Mouse (Mus musculus): ENCODE data around the gene Aarsd1. TPM values are rescaled to one million over a fixed set of nuclear protein-coding genes. Genes with fewer than 3 reads are reported as not detected.
"Not testable (repeated sequence)": the region's sequence is repeated elsewhere in the genome, so short reads cannot be mapped to it uniquely, and the experiment has no call there.

Gene Aarsd1
- polyA plus RNA-seq, 1 experiment from 2014 or later = 83.3 TPM

DNA sequence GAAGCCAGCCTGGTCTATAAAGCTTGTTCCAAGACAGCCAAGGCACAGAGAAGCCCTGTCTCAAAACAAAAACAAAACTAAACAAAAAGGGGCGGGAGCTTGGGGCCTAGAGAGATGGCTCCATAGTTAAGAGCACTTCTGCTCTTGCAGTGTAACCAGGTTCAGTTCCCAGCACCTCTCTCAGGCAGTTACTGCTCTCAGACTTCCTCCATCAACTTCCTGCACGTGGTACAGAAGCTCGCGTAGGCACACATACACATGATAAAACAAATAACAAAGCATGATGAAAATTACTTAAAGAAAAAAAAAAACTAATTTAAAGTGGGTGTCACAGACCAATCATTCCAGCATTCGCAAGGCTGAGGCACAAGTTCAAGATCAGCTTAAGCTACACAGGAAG lies 2.7 kb upstream of the Aarsd1 start:
- no peaks in the 10 kb centered on the region for H3K36me3 ChIP-seq
- H3K27me3 ChIP-seq = no peaks in the 10 kb centered on the region
- WGBS = 74% methylated on average over 5 of the region's 5 CpGs
- no peak for ATAC-seq (ENCODE audit: borderline replicate concordance, extremely low read depth, low FRiP score, low TSS enrichment)
- H3K4me2 ChIP-seq = no peak overlapping the region
- peaks cover 16% of the 10 kb centered on the region for H3K4me1 ChIP-seq
- H3K9me3 ChIP-seq = no peaks in the 10 kb centered on the region
- no peak overlapping the region for H3K4me3 ChIP-seq
- H3K27ac ChIP-seq = no peak overlapping the region
- no peak overlapping the region for H3K9ac ChIP-seq

DNA sequence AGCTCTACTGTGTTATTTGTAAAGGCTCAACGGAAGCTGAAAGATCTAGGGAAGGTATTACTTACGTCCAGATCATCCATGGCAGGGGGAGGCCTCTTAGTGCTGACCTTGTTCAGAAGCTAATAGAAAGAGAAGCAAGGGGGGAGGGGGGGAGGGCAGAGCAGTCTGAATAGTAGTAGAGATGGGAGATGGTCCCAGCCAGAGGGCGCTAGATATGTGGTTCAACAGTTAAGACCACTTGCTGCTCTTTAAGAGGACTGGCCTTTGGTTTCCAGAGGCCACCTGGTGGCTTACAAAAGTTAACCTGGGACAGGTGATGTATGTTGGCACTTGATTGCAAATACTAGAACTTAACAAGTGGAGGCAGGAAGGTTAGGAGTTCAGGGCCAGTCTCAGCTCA lies 2.2 kb upstream of the Aarsd1 start:
- Histone ChIP-seq H3K36me3 (no peaks in the 10 kb centered on the region), H3K9ac (no peak overlapping the region), H3K27ac (no peak overlapping the region), H3K4me1 (peaks cover 16% of the 10 kb centered on the region), H3K4me2 (no peak overlapping the region), H3K4me3 (no peak overlapping the region), H3K9me3 (no peaks in the 10 kb centered on the region), H3K27me3 (no peaks in the 10 kb centered on the region)
- WGBS = 34% methylated on average over 3 of the region's 3 CpGs
- ATAC-seq (ENCODE audit: borderline replicate concordance, extremely low read depth, low FRiP score, low TSS enrichment) = no peak

DNA sequence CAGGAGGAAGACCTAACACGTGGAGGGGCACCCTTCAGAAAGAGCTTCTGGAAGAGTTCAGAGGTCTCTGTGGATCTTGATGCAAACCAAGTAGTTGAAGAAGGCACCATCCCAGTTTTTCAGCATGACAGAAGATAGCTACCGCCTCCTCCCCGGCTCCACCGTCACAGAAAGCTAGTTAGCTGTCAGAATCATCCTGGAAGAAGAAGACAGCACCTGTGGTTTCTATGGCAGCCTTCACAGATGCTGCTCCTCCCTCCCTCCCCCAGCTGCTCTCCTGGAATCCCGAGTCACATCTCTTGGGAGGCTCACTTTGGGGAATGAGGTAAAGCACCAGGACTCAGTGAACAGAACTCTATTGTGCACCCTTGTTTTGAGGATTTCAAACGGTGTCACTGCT lies 1.6 kb upstream of the Aarsd1 start:
- ATAC-seq (ENCODE audit: borderline replicate concordance, extremely low read depth, low FRiP score, low TSS enrichment) = no peak
- Histone ChIP-seq H3K9ac (no peak overlapping the region), H3K4me2 (no peak overlapping the region), H3K4me1 (peaks cover 14% of the 10 kb centered on the region), H3K9me3 (no peaks in the 10 kb centered on the region), H3K27ac (no peak overlapping the region), H3K27me3 (no peaks in the 10 kb centered on the region), H3K4me3 (no peak overlapping the region), H3K36me3 (no peaks in the 10 kb centered on the region)
- 50% methylated on average over 6 of the region's 6 CpGs for WGBS

DNA sequence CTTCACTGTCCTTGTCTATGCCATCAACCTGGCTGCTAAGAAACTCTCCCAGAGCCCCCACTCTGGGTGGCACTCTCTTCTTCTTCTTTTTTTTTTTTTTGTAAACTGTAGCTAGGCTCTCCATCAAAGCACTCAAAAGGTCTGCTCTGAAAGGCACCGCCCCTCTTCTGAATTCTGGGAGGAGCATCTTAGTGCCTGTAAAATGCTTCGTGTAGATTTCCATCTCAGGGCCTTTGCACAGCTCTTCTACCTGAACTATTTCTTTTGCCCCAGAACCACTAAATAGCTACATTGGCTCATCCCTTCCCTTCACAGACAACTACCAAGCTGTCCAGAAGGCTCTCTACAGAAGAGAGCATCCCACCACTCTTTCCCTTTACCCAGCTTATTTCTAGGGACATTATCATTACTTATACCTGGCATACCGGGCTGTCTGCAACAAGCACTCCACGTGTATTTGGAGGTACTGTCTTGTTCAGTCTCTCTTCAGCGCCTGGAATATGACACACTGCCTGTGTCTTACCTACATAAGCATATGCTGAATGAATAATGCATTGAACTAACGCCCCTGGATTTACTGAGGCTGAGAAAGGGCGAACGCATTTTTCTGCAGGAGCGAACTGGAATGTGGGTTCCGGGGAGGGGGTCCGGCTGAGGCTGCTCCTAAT lies 848 bp downstream of the Aarsd1 start:
- Histone ChIP-seq H3K36me3 (peaks cover 15% of the 10 kb centered on the region), H3K9me3 (no peaks in the 10 kb centered on the region), H3K27ac (peak overlapping the region; percentile 68), H3K9ac (peak overlapping the region; percentile 89), H3K27me3 (no peaks in the 10 kb centered on the region), H3K4me2 (peak overlapping the region; percentile 70), H3K4me3 (peak overlapping the region; percentile 96), H3K4me1 (peaks cover 7% of the 10 kb centered on the region)
- ATAC-seq (ENCODE audit: borderline replicate concordance, extremely low read depth, low FRiP score, low TSS enrichment) = 0 out of 2 replicates have a peak, but pooled peaks have one; percentile 4
- under 1% methylated on average over 11 of the region's 11 CpGs for WGBS

GRCm38 (mm10) chr11:101415306-101415705 lies 2.1 kb downstream of the Aarsd1 start:
- H3K9ac ChIP-seq = no peak overlapping the region
- 77% methylated on average over 2 of the region's 2 CpGs for WGBS
- H3K27me3 ChIP-seq = no peaks in the 10 kb centered on the region
- ATAC-seq (ENCODE audit: borderline replicate concordance, extremely low read depth, low FRiP score, low TSS enrichment) = no peak
- no peak overlapping the region for H3K4me3 ChIP-seq
- H3K4me2 ChIP-seq = no peak overlapping the region
- no peak overlapping the region for H3K27ac ChIP-seq
- H3K36me3 ChIP-seq = peaks cover 28% of the 10 kb centered on the region
- no peaks in the 10 kb centered on the region for H3K9me3 ChIP-seq
- peaks cover 7% of the 10 kb centered on the region for H3K4me1 ChIP-seq

- H3K4me3 ChIP-seq = no peak overlapping the region
- H3K4me1 ChIP-seq = no peaks in the 10 kb centered on the region
- H3K4me2 ChIP-seq = no peak overlapping the region
- no peaks in the 10 kb centered on the region for H3K9me3 ChIP-seq
- H3K36me3 ChIP-seq = no peaks in the 10 kb centered on the region
- no peak for ATAC-seq (ENCODE audit: borderline replicate concordance, extremely low read depth, low FRiP score, low TSS enrichment)
- H3K9ac ChIP-seq = no peak overlapping the region
- no peaks in the 10 kb centered on the region for H3K27me3 ChIP-seq
- 1% methylated on average over 8 of the region's 8 CpGs for WGBS
- H3K27ac ChIP-seq = no peak overlapping the region
These were observed 22.3 kb downstream of the Aarsd1 start for GRCm38 (mm10) chr11:101395110-101395509.

DNA sequence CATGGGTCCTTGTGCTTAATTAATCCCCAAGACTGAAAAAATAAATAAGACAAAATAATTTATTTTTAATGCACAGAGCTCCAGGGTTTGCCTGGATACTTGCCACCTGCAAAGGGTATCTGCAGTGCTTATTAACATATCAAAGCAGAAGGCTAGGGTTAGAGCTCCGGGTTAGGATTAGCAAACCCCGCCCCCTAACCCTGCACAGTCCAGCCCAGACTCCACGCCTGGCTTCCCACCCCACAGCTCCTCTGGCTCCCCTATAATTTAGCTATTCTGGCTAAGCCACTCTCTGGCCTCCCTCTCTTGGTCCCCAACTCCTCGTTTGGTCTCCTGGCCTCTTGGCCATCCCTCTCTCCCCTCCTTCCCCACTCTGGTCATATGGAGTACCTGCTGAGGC lies 35.6 kb downstream of the Aarsd1 start:
- Histone ChIP-seq H3K4me3 (no peak overlapping the region), H3K9ac (no peak overlapping the region), H3K9me3 (no peaks in the 10 kb centered on the region), H3K27me3 (no peaks in the 10 kb centered on the region), H3K36me3 (no peaks in the 10 kb centered on the region), H3K4me1 (no peaks in the 10 kb centered on the region), H3K27ac (no peak overlapping the region), H3K4me2 (no peak overlapping the region)
- WGBS = 23% methylated on average over 4 of the region's 4 CpGs
- ATAC-seq (ENCODE audit: borderline replicate concordance, extremely low read depth, low FRiP score, low TSS enrichment) = no peak

DNA sequence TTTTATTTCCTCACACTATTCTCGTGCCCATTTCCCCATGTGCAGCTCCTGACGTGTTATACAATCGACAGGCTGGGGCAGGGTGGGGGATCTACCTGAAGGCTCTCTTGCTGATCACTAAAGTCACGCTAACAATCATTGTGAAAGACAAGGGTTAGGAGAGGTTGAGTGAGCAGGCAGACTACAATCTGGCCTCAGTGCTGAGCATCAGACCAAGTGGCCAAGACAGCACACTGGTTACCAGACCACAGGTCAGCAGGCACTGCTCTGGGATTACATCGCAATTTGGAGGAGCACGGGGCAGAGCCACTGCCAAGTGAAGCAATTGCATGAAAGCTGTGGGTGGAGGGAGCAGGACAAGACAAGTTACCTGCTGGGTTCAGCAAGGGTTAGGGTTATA lies 38.5 kb downstream of the Aarsd1 start:
- H3K4me3 ChIP-seq = no peak overlapping the region
- WGBS = 78% methylated on average over 6 of the region's 6 CpGs

GRCm38 (mm10) chr11:101378196-101378595 lies 39.2 kb downstream of the Aarsd1 start:
- 92% methylated on average over 8 of the region's 8 CpGs for WGBS
- not testable (repeated sequence) for H3K27me3 ChIP-seq; H3K27ac ChIP-seq; H3K4me2 ChIP-seq; H3K9ac ChIP-seq; H3K36me3 ChIP-seq; H3K4me1 ChIP-seq; H3K4me3 ChIP-seq; H3K9me3 ChIP-seq; ATAC-seq (ENCODE audit: borderline replicate concordance, extremely low read depth, low FRiP score, low TSS enrichment)

More for the DNA sequence above, 38.5 kb downstream of the Aarsd1 start:
- Histone ChIP-seq H3K4me2 (no peak overlapping the region), H3K27me3 (no peaks in the 10 kb centered on the region), H3K36me3 (no peaks in the 10 kb centered on the region), H3K9ac (no peak overlapping the region), H3K27ac (no peak overlapping the region), H3K9me3 (no peaks in the 10 kb centered on the region), H3K4me1 (no peaks in the 10 kb centered on the region)
- ATAC-seq (ENCODE audit: borderline replicate concordance, extremely low read depth, low FRiP score, low TSS enrichment) = no peak

DNA sequence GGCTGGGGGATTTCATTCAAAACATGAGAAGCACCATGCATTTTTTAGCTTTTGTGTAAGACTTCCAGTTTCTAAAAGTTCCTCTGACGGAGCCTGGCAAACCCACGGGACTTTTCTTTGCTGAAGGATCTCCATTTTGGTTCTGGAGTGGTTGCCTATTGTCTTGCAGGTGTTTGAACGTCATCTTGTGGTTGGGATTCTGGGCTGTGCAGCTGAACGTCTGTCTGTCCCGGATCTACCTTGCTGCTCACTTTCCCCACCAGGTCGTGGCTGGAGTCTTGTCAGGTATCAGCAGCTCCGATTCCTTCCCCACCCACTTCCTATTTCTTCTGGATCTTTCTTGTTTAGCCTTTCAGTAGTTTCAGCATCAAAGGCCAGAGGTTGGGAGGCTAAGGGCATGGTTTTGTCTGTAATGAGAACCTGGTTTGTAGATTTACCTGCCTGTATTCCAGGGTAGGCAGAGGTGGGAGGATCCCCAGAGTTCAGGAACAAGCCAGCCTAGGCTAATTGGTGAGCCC lies 42.9 kb downstream of the Aarsd1 start:
- no peaks in the 10 kb centered on the region for H3K27me3 ChIP-seq
- H3K4me3 ChIP-seq = no peak overlapping the region
- 50% methylated on average over 7 of the region's 7 CpGs for WGBS
- no peaks in the 10 kb centered on the region for H3K36me3 ChIP-seq
- H3K4me1 ChIP-seq = no peaks in the 10 kb centered on the region
- H3K9me3 ChIP-seq = no peaks in the 10 kb centered on the region
- ATAC-seq (ENCODE audit: borderline replicate concordance, extremely low read depth, low FRiP score, low TSS enrichment) = no peak
- H3K4me2 ChIP-seq = no peak overlapping the region
- H3K27ac ChIP-seq = no peak overlapping the region
- no peak overlapping the region for H3K9ac ChIP-seq

GRCm38 (mm10) chr11:101370141-101370540 lies 47.3 kb downstream of the Aarsd1 start:
- 71% methylated on average over 5 of the region's 5 CpGs for WGBS
- H3K4me3 ChIP-seq = no peak overlapping the region
- no peak for ATAC-seq (ENCODE audit: borderline replicate concordance, extremely low read depth, low FRiP score, low TSS enrichment)
- H3K27ac ChIP-seq = no peak overlapping the region
- no peaks in the 10 kb centered on the region for H3K4me1 ChIP-seq
- H3K9ac ChIP-seq = no peak overlapping the region
- H3K27me3 ChIP-seq = no peaks in the 10 kb centered on the region
- no peak overlapping the region for H3K4me2 ChIP-seq
- no peaks in the 10 kb centered on the region for H3K36me3 ChIP-seq
- no peaks in the 10 kb centered on the region for H3K9me3 ChIP-seq

DNA sequence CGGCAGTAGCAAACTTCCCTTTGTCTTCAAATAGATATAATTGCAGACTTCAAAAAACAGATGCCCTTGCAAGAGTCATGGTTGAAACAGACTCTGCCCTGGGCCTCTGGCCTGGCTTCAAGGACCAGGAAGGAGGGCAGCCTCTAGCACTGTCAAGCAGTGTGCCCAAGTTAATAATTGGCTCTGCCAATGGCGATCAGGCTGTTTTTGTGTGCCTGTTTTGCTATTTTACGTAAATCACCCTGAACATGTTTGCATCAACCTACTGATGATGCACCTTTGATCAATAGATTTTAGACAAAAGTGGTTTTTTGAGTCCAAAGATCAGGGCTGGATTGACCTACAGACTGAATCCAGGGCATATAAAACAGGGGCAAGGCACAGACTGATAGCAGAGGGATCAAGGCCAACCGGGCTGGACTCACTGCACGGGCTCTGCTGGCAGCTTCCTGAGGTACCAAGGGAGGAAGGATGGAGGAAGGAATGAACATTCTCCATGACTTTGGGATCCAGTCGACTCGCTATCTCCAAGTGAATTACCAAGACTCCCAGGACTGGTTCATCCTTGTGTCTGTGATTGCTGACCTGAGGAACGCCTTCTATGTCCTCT lies 50.0 kb downstream of the Aarsd1 start, which contains the start of gene G6pc:
Gene G6pc, plus strand, starts transcription at position 236 of the 610 bp plus-strand sequence.
- ATAC-seq (ENCODE audit: borderline replicate concordance, extremely low read depth, low FRiP score, low TSS enrichment) = no peak
- no peak within 1 kb of the TSS for H3K4me2 ChIP-seq
- WGBS = 82% methylated on average over 8 of the region's 8 CpGs
- no peak within 1 kb of the TSS for H3K4me3 ChIP-seq
- H3K9ac ChIP-seq = no peak within 1 kb of the TSS
- H3K27me3 ChIP-seq = no peaks in the 10 kb centered on the region
- no peaks in the 10 kb centered on the region for H3K9me3 ChIP-seq
- no peaks in the 10 kb centered on the region for H3K4me1 ChIP-seq
- H3K36me3 ChIP-seq = no peaks in the 10 kb centered on the region
- H3K27ac ChIP-seq = no peak within 1 kb of the TSS
